Mouse (Mus musculus) cerebellum, adult 2 months (tissue): ENCODE measurements at regions not wholly inside any gene's neighbourhood (a gene's known extent, or its start where the extent isn't known, plus 50 kb on each side); places are given as distances from the start of the nearest gene placed in this dataset.

ENCODE experiments used
- CTCF ChIP-seq: fragments of 200-500 bp; IDR thresholded peaks from 2 replicates; pipeline ENCODE4 v1.5.1; 2011; ENCODE audit warnings: low read depth, mild to moderate bottlenecking, control low read depth, low read length, moderate library complexity, borderline replicate concordance; ENCODE audit not compliant: insufficient read depth
- POLR2A ChIP-seq: fragments of 200-500 bp; IDR thresholded peaks from 2 replicates; pipeline ENCODE4 v1.6.1; 2011; ENCODE audit warnings: low read length, control low read depth, borderline replicate concordance; ENCODE audit not compliant: insufficient read depth

- no peak for TF ChIP-seq CTCF
- TF ChIP-seq POLR2A: no peak
Observed at GRCm38 (mm10) chr17:14538527-14538926, 155.5 kb downstream of the Thbs2 start.
